Mouse (Mus musculus) megakaryocyte, embryonic 14.5 days (primary cell): ENCODE results near the gene Gm17349. TPM values are rescaled to one million over a fixed set of nuclear protein-coding genes. Genes with fewer than 3 reads are reported as not detected.

Experiments
- H3K27me3 ChIP-seq: replicated peaks from 2 replicates; pipeline ENCODE3; 2012; ENCODE audit warnings: inconsistent platforms
- H3K36me3 ChIP-seq: replicated peaks from 2 replicates; pipeline ENCODE3; 2012; ENCODE audit warnings: low read length, inconsistent platforms, mixed read lengths
- H3K4me1 ChIP-seq: 2 replicates; pipeline ENCODE4 v1.6.1; 2012; ENCODE audit warnings: inconsistent platforms
- H3K4me3 ChIP-seq: replicated peaks from 2 replicates; pipeline ENCODE3; 2012; ENCODE audit warnings: moderate library complexity, mild to moderate bottlenecking, inconsistent platforms
- H3K9me3 ChIP-seq: 2 replicates; pipeline ENCODE4 v1.6.1; 2012; ENCODE audit warnings: inconsistent platforms
- FLI1 ChIP-seq: IDR thresholded peaks from 2 replicates; pipeline ENCODE4 v1.6.1; 2012; ENCODE audit warnings: low read length, inconsistent platforms, mixed read lengths
- GATA1 ChIP-seq: IDR thresholded peaks from 3 replicates; pipeline ENCODE4 v1.6.1; 2012; ENCODE audit warnings: mixed read lengths, low read length, inconsistent platforms, borderline replicate concordance
- polyA plus RNA-seq: library from polyadenylated mRNA; stranded (reverse); fragments of >175 nt; gene quantifications from 2 replicates; pipeline ENCODE4 v1.2.3, GENCODE M21; 2012; ENCODE audit warnings: low replicate concordance; ENCODE audit not compliant: insufficient read depth

Gm17349 gene
- polyA plus RNA-seq, 1 experiment, result not detected

DNA sequence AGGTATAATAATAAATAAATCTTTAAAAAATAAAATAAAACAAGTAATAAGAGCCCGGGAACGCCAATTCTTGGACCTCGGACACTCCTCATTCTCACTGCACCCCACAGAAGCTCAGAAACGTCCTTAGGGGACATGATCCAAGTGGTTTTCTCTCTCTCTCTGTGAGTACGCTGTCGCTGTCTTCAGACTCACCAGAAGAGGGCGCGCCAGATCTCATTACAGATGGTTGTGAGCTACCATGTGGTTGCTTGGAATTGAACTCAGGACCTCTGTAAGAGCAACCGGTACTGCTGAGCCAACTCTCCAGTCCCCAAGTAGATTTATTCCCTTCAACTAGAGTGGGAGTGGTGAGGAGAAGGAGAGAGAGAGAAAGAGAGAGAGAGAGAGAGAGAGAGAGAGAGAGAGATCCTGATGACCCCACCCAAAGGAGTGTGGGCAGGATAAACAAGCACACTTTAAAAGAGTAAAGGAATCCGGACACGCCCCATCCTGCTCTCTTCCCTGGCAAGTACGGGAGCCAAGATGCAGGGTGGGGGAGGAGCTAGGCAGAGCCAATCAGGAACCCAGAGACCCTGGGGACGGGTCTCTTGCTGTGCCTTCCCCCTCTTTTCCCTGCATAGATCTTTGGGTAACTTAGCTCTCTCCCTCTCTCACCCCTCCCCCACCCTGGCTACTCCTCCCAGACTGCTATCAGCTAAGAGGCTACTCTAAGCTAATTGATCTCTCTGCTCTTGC, 27.1 kb downstream of the Gm17349 start:
- TF ChIP-seq FLI1 (no peak), GATA1 (no peak)
- H3K27me3 ChIP-seq, result peaks cover 74% of the 10 kb centered on the region
- H3K4me1 ChIP-seq, result peaks cover 11% of the 10 kb centered on the region

GRCm38 (mm10) chr15:99677089-99677488, 28.2 kb downstream of the Gm17349 start:
- peaks cover 79% of the 10 kb centered on the region for H3K27me3 ChIP-seq
- no peaks in the 10 kb centered on the region for H3K36me3 ChIP-seq
- no peak overlapping the region for H3K4me3 ChIP-seq
- no peak for TF ChIP-seq GATA1
- H3K4me1 ChIP-seq, result peaks cover 11% of the 10 kb centered on the region
- H3K9me3 ChIP-seq, result no peaks in the 10 kb centered on the region

More for the DNA sequence above, 27.1 kb downstream of the Gm17349 start:
- Histone ChIP-seq H3K36me3 (no peaks in the 10 kb centered on the region), H3K9me3 (peaks cover 4% of the 10 kb centered on the region; the same call in 1 of the 2 replicates), H3K4me3 (no peak overlapping the region)

GRCm38 (mm10) chr15:99674866-99675265, 30.4 kb downstream of the Gm17349 start:
- H3K9me3 ChIP-seq, result no peaks in the 10 kb centered on the region
- H3K36me3 ChIP-seq, result no peaks in the 10 kb centered on the region
- peaks cover 27% of the 10 kb centered on the region for H3K4me1 ChIP-seq
- no peak for TF ChIP-seq FLI1
- TF ChIP-seq GATA1, result no peak
- H3K4me3 ChIP-seq, result no peak overlapping the region
- H3K27me3 ChIP-seq, result peaks cover 87% of the 10 kb centered on the region

DNA sequence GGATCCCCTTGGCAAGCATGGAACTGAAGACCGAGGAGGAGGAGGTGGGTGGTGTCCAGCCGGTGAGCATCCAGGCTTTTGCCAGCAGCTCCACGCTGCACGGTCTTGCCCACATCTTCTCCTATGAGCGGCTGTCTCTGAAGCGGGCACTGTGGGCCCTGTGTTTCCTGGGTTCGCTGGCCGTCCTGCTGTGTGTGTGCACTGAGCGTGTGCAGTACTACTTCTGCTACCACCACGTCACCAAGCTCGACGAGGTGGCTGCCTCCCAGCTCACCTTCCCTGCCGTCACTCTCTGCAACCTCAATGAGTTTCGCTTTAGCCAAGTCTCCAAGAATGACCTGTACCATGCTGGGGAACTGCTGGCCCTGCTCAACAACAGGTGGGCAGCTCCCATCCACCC, 33.5 kb downstream of the Gm17349 start:
- H3K4me3 ChIP-seq, result peak overlapping the region; percentile 16
- H3K27me3 ChIP-seq, result peaks cover 93% of the 10 kb centered on the region
- H3K36me3 ChIP-seq, result no peaks in the 10 kb centered on the region
- peaks cover 8% of the 10 kb centered on the region for H3K9me3 ChIP-seq
- TF ChIP-seq GATA1, result no peak
- TF ChIP-seq FLI1, result no peak
- H3K4me1 ChIP-seq, result peaks cover 26% of the 10 kb centered on the region

DNA sequence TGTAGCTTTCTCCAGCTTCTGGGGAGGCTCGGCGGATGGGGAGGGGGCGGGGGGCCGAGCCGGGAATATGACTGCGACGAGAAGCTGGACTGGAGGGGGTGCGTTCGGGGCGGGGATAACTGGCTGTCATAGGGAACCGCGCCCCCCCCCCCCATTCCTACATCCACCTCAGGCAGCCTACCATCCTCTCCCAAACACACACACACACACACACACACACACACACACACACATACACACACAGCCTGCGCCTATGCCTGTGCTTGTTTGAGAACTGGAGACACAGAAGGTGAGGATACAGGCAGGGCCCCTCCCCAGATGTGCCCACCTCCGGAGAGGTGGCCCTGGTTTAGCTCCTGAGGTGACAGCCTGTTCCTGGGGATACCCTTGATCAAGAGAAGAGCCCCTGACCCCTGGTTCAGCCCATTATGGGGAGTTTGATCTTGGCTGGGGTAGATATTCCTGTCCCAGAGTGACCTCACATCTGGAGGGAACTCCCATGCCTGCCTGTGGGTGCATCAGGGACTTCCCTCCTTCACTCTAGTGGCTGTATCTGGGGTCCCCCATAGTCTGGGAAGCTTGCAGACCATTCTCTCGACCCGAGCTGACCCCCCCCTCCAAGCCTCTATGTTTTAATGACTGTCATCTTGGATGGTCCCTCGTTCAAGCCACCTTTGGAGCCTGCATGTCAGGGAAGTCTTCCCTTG, 34.2 kb downstream of the Gm17349 start:
- TF ChIP-seq GATA1 (no peak), FLI1 (no peak)
- peaks cover 28% of the 10 kb centered on the region for H3K4me1 ChIP-seq
- peaks cover 94% of the 10 kb centered on the region for H3K27me3 ChIP-seq
- H3K4me3 ChIP-seq, result no peak overlapping the region
- no peaks in the 10 kb centered on the region for H3K36me3 ChIP-seq
- H3K9me3 ChIP-seq, result peaks cover 13% of the 10 kb centered on the region

DNA sequence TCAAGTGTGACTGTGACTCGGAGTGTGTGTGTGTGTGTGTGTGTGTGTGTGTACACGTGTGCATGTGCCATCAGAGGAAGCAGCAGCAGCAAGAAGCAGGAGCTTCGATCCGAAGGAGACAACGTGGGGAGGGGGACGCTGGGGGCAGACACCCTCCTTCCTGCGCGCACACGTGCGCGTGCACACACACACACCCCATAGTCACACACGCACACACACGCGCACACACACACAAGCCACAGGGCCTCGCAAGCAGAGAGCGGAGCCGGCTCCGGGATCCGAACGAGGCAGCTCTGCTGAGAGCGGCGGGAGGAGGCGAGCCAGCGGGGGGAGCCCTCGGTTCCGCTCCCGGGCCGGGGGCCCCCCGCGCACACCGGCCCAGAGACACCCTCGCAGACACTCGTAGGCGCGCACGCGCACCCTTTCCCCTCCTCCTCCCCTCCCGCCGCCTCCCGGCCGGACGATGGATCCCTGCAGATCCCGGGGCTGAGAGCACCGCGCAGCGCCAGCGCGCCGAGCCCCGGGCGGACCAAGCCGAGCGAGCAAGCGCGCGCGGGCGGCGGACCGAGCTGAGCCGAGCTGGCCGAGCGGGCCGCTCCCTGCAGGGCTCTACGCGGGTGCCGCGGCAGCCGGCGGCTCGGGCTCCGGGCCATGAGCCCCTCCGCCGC, 35.0 kb downstream of the Gm17349 start, which contains the start of gene Asic1:
Asic1 (plus strand) TSS at position 215 of the 668 bp plus-strand sequence.
- Histone ChIP-seq H3K36me3 (no peaks in the 10 kb centered on the region), H3K4me3 (peak within 1 kb of the TSS; percentile 87), H3K27me3 (peaks cover 94% of the 10 kb centered on the region), H3K4me1 (peaks cover 34% of the 10 kb centered on the region), H3K9me3 (peaks cover 13% of the 10 kb centered on the region)
- no peak for TF ChIP-seq GATA1
- TF ChIP-seq FLI1, result no peak

DNA sequence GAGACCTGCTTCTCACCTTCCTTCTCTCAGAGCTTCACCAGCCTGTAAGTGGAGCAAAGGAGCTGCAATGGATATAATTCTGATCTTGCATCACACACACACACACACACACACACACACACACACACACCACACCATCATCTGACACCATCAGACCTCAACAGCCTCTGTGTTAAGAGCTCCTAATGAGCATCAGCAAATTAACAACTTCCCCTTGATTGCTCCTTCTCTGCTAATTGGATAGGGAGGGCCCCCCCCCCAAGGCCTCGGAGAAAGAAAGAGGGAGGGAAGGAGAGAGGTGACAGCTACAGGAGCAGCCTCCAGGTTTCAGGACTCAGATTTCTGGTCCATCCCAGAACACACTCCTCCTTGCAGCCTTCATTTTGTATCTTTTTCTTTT, 35.9 kb downstream of the Gm17349 start:
- peaks cover 13% of the 10 kb centered on the region for H3K9me3 ChIP-seq
- H3K36me3 ChIP-seq, result no peaks in the 10 kb centered on the region
- H3K4me3 ChIP-seq, result no peak overlapping the region
- TF ChIP-seq FLI1 (no peak), GATA1 (no peak)
- H3K4me1 ChIP-seq, result peaks cover 43% of the 10 kb centered on the region
- peaks cover 95% of the 10 kb centered on the region for H3K27me3 ChIP-seq

- Histone ChIP-seq H3K36me3 (no peaks in the 10 kb centered on the region), H3K4me1 (peaks cover 48% of the 10 kb centered on the region), H3K27me3 (peaks cover 95% of the 10 kb centered on the region), H3K9me3 (peaks cover 13% of the 10 kb centered on the region), H3K4me3 (no peak overlapping the region)
- no peak for TF ChIP-seq GATA1
- no peak for TF ChIP-seq FLI1
Observed at GRCm38 (mm10) chr15:99668881-99669280, 36.4 kb downstream of the Gm17349 start.

DNA sequence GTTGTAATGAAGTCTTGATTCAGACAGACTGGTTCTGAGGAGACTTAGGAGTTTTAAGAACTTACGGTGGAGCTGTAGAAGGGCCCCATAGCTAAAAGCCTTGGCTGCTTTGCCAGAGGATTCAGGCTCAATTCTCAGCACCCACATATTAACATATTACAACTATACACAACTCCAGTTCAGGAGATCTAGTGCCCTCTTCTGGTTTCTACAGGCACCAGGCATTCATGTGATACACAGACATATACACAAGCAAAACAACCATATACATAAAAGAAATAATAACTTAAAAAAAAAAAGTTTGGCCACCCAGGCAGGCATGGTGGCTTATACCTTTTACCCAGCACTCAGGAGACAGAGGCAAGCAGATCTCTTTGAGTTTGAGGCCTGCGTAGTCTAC, 37.7 kb downstream of the Gm17349 start:
- Histone ChIP-seq H3K4me1 (peaks cover 51% of the 10 kb centered on the region), H3K36me3 (no peaks in the 10 kb centered on the region), H3K9me3 (peaks cover 13% of the 10 kb centered on the region), H3K4me3 (no peak overlapping the region), H3K27me3 (peaks cover 91% of the 10 kb centered on the region)
- no peak for TF ChIP-seq FLI1
